Mouse (Mus musculus) embryo, embryonic 9.5 days (tissue): ENCODE measurements around the gene Prr3.
"Not testable (repeated sequence)": the region's sequence is repeated elsewhere in the genome, so short reads cannot be mapped to it uniquely, and the experiment has no call there.

ENCODE experiments used
- DNase-seq: peaks from one replicate; pipeline ENCODE4 v3.0.0-alpha.2; 2017; ENCODE audit errors: extremely low spot score

The Prr3 gene

GRCm38 (mm10) chr17:35979401-35980362, at the start of gene Prr3, which contains the start of gene Gnl1:
Gene Prr3 (minus strand): TSS chr17:35980236.
Gene Gnl1 (plus strand): TSS chr17:35979851.
- DNase-seq: peak; percentile 98

GRCm38 (mm10) chr17:36028879-36029619, 49.0 kb upstream of the Prr3 start:
- no peak for DNase-seq

GRCm38 (mm10) chr17:36027663-36028062, 47.6 kb upstream of the Prr3 start:
- no peak for DNase-seq

- DNase-seq: no peak
Measured at GRCm38 (mm10) chr17:36025901-36026300, 45.9 kb upstream of the Prr3 start.

GRCm38 (mm10) chr17:36025197-36025596, 45.2 kb upstream of the Prr3 start:
- no peak for DNase-seq

GRCm38 (mm10) chr17:36023710-36024654, 43.9 kb upstream of the Prr3 start:
- no peak for DNase-seq

- DNase-seq: no peak
Measured at GRCm38 (mm10) chr17:36022922-36023321, 42.9 kb upstream of the Prr3 start.

- no peak for DNase-seq
Measured at GRCm38 (mm10) chr17:36022098-36022497, 42.1 kb upstream of the Prr3 start.

GRCm38 (mm10) chr17:36021309-36021708, 41.3 kb upstream of the Prr3 start:
- DNase-seq: no peak

GRCm38 (mm10) chr17:36020191-36021073, 40.4 kb upstream of the Prr3 start, which contains the start of gene H2-T24:
Gene H2-T24 (minus strand): TSS chr17:36020560.
- peak; percentile 37 for DNase-seq

- DNase-seq: no peak
Measured at GRCm38 (mm10) chr17:36019519-36019918, 39.5 kb upstream of the Prr3 start.

GRCm38 (mm10) chr17:36018979-36019378, 38.9 kb upstream of the Prr3 start:
- no peak for DNase-seq

GRCm38 (mm10) chr17:36017046-36017445, 37.0 kb upstream of the Prr3 start:
- no peak for DNase-seq

GRCm38 (mm10) chr17:36014977-36015376, 34.9 kb upstream of the Prr3 start:
- no peak for DNase-seq

GRCm38 (mm10) chr17:36004409-36004808, 24.4 kb upstream of the Prr3 start:
- DNase-seq: not testable (repeated sequence)

- no peak for DNase-seq
Measured at GRCm38 (mm10) chr17:36003331-36003730, 23.3 kb upstream of the Prr3 start.

- no peak for DNase-seq
Measured at GRCm38 (mm10) chr17:36001966-36002365, 21.9 kb upstream of the Prr3 start.

- DNase-seq: no peak
Measured at GRCm38 (mm10) chr17:36001121-36001897, 21.3 kb upstream of the Prr3 start.

- DNase-seq: no peak
Measured at GRCm38 (mm10) chr17:36000349-36000748, 20.3 kb upstream of the Prr3 start.

GRCm38 (mm10) chr17:35999356-35999755, 19.3 kb upstream of the Prr3 start:
- no peak for DNase-seq
